ENCODE assay signal across 10 mouse cellular contexts in the genomic region with DNA sequence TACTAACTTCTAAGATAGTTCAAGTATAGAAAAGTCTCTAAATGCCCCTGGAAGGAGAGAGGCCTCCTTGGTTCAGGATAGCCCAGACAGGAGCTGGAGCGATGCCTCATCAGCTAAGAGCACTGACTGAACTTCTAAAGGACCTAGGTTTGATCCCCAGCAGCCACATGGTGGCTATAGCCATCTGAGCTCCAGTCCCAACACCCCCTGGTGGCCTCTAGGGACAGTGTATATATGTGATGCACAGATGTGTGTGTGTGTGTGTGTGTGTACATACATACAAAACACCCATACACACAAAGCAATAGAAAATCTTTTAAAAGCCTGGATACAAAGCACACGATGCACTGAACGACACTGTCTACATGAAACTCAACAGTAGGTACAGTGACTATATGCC. TPM values are rescaled to one million over a fixed set of nuclear protein-coding genes. Genes with fewer than 3 reads are reported as not detected.
DNase-seq lines count a peak whose midpoint lies in the region; ATAC-seq and TF ChIP-seq lines count a peak whose summit lies in the region.
"Had no signal": no experiment of that assay in that cellular context is flagged by ENCODE, and none has a peak within 500 bp of the region (broad histone marks: within the 10 kb centered on the region; RNA-seq: fewer than 3 reads in every experiment).

No protein-coding gene starts in this region.

- ATAC-seq in erythroblast, adult 5-6 weeks (replicated peaks; ENCODE audit: low FRiP score, poor library complexity, severe bottlenecking) = peak; percentile 55; the same call in 1 of the 2 replicates

- no peaks in the 10 kb centered on the region for H3K4me1 ChIP-seq in MEL (ENCODE audit: control insufficient read depth in 1 of 2, insufficient read depth in 2 of 2, low read length in 2 of 2)
- H3K4me1 ChIP-seq: embryonic facial prominence, embryonic 13.5 days had no signal

- TF ChIP-seq POLR2A in MEL (IDR thresholded peaks at IDR 0.05; ENCODE audit: control insufficient read depth in 1 of 2, insufficient read depth in 1 of 2, low read depth in 1 of 2, low read length in 2 of 2, poor library complexity in 1 of 2) = no peak

- DNase-seq in left cerebral cortex, adult 2 months (ENCODE audit: extremely low spot score in 1 of 2, low spot score in 2 of 2) = no peak
- no peak for DNase-seq in left cerebral cortex, postnatal 25 days (ENCODE audit: low spot score in 2 of 2)
- DNase-seq in MEL (ENCODE audit: low read depth, low spot score) = peak; percentile 58
- DNase-seq in splenic B cell, adult 2 months (ENCODE audit: low read depth, low spot score) = peak; percentile 27
- DNase-seq in left cerebral cortex, postnatal 4 days = no peak
- DNase-seq in heart, postnatal 10 days = no peak

- intact Hi-C loops in left cerebral cortex, adult 2 months (cut with DNase I) = no loop called here
- intact Hi-C loops in left cerebral cortex, postnatal 25 days (cut with DNase I) = no loop called here
- intact Hi-C loops in left cerebral cortex, postnatal 4 days (cut with DNase I) = no loop called here
- intact Hi-C loops in heart, postnatal 10 days (cut with DNase I) = loop anchor here (5.0 kb wide), 1 partner anchor 47 kb away; no protein-coding TSS in a partner anchor

- H3K27ac ChIP-seq in left cerebral cortex, adult 2 months = no peak overlapping the region
- no peak overlapping the region for H3K27ac ChIP-seq in MEL (ENCODE audit: control insufficient read depth, low read depth, low read length)
- H3K27ac ChIP-seq: embryonic facial prominence, embryonic 13.5 days; liver, embryonic 15.5 days; neural tube, embryonic 12.5 days had no signal

- no peak overlapping the region for H3K9ac ChIP-seq in MEL (ENCODE audit: control insufficient read depth, low read depth, low read length, poor library complexity, severe bottlenecking)
- H3K9ac ChIP-seq: embryonic facial prominence, embryonic 13.5 days; liver, embryonic 15.5 days; neural tube, embryonic 12.5 days had no signal

- no peaks in the 10 kb centered on the region for H3K27me3 ChIP-seq in MEL (ENCODE audit: control insufficient read depth in 1 of 2, insufficient read depth in 2 of 2, low read length in 2 of 2)
- H3K27me3 ChIP-seq in splenic B cell, adult 2 months (ENCODE audit: control insufficient read depth, insufficient read depth, low read length, poor library complexity, severe bottlenecking) = no peaks in the 10 kb centered on the region
- H3K27me3 ChIP-seq: embryonic facial prominence, embryonic 13.5 days; liver, embryonic 15.5 days; neural tube, embryonic 12.5 days had no signal

- TF ChIP-seq RAD21 in MEL (IDR thresholded peaks at IDR 0.05; ENCODE audit: low read depth, low read length) = peak; percentile 32

- no peak overlapping the region for H3K4me3 ChIP-seq in left cerebral cortex, adult 2 months
- no peak overlapping the region for H3K4me3 ChIP-seq in MEL (ENCODE audit: control insufficient read depth in 1 of 2, insufficient read depth in 1 of 2, low read depth in 2 of 2, low read length in 2 of 2)
- H3K4me3 ChIP-seq: embryonic facial prominence, embryonic 13.5 days; liver, embryonic 15.5 days; neural tube, embryonic 12.5 days had no signal

- no peak for TF ChIP-seq EP300 in MEL (IDR thresholded peaks at IDR 0.05; ENCODE audit: low read depth in 1 of 2, low read length in 2 of 2)

- H3K36me3 ChIP-seq in MEL (ENCODE audit: control insufficient read depth in 1 of 2, insufficient read depth in 2 of 2, low read length in 2 of 2) = no peaks in the 10 kb centered on the region; a peak in 1 of 4 replicates
- H3K36me3 ChIP-seq in splenic B cell, adult 2 months (ENCODE audit: control insufficient read depth, insufficient read depth, low read length, poor library complexity, severe bottlenecking) = peaks cover 3% of the 10 kb centered on the region

- no peaks in the 10 kb centered on the region for H3K79me2 ChIP-seq in MEL (ENCODE audit: control insufficient read depth, insufficient read depth, low read length, poor library complexity)

- TF ChIP-seq CTCF in left cerebral cortex, adult 2 months (IDR thresholded peaks at IDR 0.05) = peak; percentile 16
- TF ChIP-seq CTCF in MEL (IDR thresholded peaks at IDR 0.05 in 2 of 3, conservative IDR thresholded peaks at IDR 0.05 in 1 of 3; ENCODE audit: control insufficient read depth in 1 of 3, insufficient read depth in 1 of 3, low read depth in 2 of 3, low read length in 3 of 3, poor library complexity in 1 of 3, severe bottlenecking in 1 of 3) = peak; percentile 28 to 69 (median 42); a peak in 5 of 6 replicates

- H3K9me3 ChIP-seq in MEL (replicated peaks; ENCODE audit: insufficient read depth, low read length) = no peaks in the 10 kb centered on the region
- H3K9me3 ChIP-seq: embryonic facial prominence, embryonic 13.5 days; liver, embryonic 15.5 days; neural tube, embryonic 12.5 days had no signal

TF ChIP-seq in MEL, 35 proteins besides CTCF, POLR2A, EP300 and RAD21:
- TF ChIP-seq CHD1 (IDR thresholded peaks at IDR 0.05; ENCODE audit: low read depth, low read length) (no peak), SMC3 (IDR thresholded peaks at IDR 0.05; ENCODE audit: low read depth, low read length) (peak; percentile 69)

RNA-seq across cellular contexts. Expression of gene Fbxw4, which starts 30.9 kb away (rescaled TPM):
- 10 to 100 TPM; 41.2 to 41.7 TPM for total RNA-seq in left cerebral cortex, adult 2 months (2021)
- 10 to 100 TPM; 32.9 to 33.5 TPM for total RNA-seq in left cerebral cortex, postnatal 25 days (2021)
- total RNA-seq in MEL (2012; rRNA removed) = 9.4 and 12.4 TPM in 2 replicates
- 10 to 100 TPM in 1 of 2 experiments, not detected in 1; 45.3 TPM for polyA plus RNA-seq in MEL (2012; ENCODE audit: insufficient read depth in 1 of 2, insufficient read length in 2 of 2, low read depth in 1 of 2, low replicate concordance in 2 of 2, missing spikeins in 1 of 2)
- 8.5 and 27.4 TPM in 2 replicates for total RNA-seq in erythroblast, adult 5-6 weeks (2015; ENCODE audit: low replicate concordance)
- 6.0 and 26.9 TPM in 2 replicates for total RNA-seq in erythroblast, adult 5-6 weeks (2017; ENCODE audit: low replicate concordance)
- 10 to 100 TPM; 31.0 to 37.3 TPM for total RNA-seq in left cerebral cortex, postnatal 4 days (2021)
- total RNA-seq in heart, postnatal 10 days (2021) = 10 to 100 TPM; 21.0 to 21.7 TPM

Comparison
In these comparisons a context has a peak if more than half of its experiments do, and no peak if none do; other contexts are left out.
1. DNase-seq: peak in MEL (single experiment) and splenic B cell, adult 2 months (single experiment); none in left cerebral cortex, adult 2 months (0 of 2), left cerebral cortex, postnatal 25 days (0 of 2), left cerebral cortex, postnatal 4 days (single experiment) and heart, postnatal 10 days (0 of 2).